Mouse (Mus musculus) kidney, postnatal 0 days (tissue): ENCODE measurements around the gene Peg12. TPM values are rescaled to one million over a fixed set of nuclear protein-coding genes. Genes with fewer than 3 reads are reported as not detected.

Experiments
- ATAC-seq: fragments of 200-750 bp; cut with Nextera tagmentation; replicated peaks from 2 replicates; pipeline ENCODE4 v1.8.0; 2017; ENCODE audit warnings: low read depth, moderate number of reproducible peaks, moderate TSS enrichment, moderate library complexity; ENCODE audit not compliant: low FRiP score
- DNase-seq: peaks from one replicate; pipeline ENCODE4 v3.0.0-alpha.2; 2016; ENCODE audit warnings: low spot score
- H3K27ac ChIP-seq: fragments of 300-500 bp; sonication (generic); 2 replicates; pipeline ENCODE4 v1.5.1; 2014; ENCODE audit warnings: mild to moderate bottlenecking
- H3K27me3 ChIP-seq: fragments of 300-500 bp; sonication (generic); 2 replicates; pipeline ENCODE4 v1.6.1; 2014; ENCODE audit warnings: low read length, mixed read lengths; ENCODE audit not compliant: insufficient read depth
- H3K36me3 ChIP-seq: fragments of 300-500 bp; sonication (generic); 2 replicates; pipeline ENCODE4 v1.6.1; 2014; ENCODE audit warnings: low read length, mixed read lengths; ENCODE audit not compliant: insufficient read depth
- H3K4me1 ChIP-seq: fragments of 300-500 bp; sonication (generic); replicated peaks from 2 replicates; pipeline ENCODE4 v1.6.1; 2014; ENCODE audit warnings: antibody characterized with exemption, low read length, mixed read lengths; ENCODE audit not compliant: insufficient read depth
- H3K4me2 ChIP-seq: fragments of 300-500 bp; sonication (generic); 2 replicates; pipeline ENCODE4 v1.6.1; 2014; ENCODE audit warnings: mild to moderate bottlenecking, low read length, moderate library complexity, mixed read lengths
- H3K4me3 ChIP-seq: fragments of 300-500 bp; sonication (generic); replicated peaks from 2 replicates; pipeline ENCODE4 v1.5.1; 2014; ENCODE audit warnings: low read depth, low read length
- H3K9ac ChIP-seq: fragments of 300-500 bp; sonication (generic); 2 replicates; pipeline ENCODE4 v1.6.1; 2014; ENCODE audit warnings: low read depth, low read length
- H3K9me3 ChIP-seq: fragments of 300-500 bp; sonication (generic); replicated peaks from 2 replicates; pipeline ENCODE4 v1.6.1; 2016; ENCODE audit warnings: low read length, inconsistent platforms, mixed read lengths
- CTCF ChIP-seq: IDR thresholded peaks from 2 replicates; pipeline ENCODE4 v1.5.1; 2016; ENCODE audit warnings: antibody characterized with exemption, low read depth, mild to moderate bottlenecking, moderate library complexity
- WGBS: fragments of 180-500 bp; shearing (Covaris S2); extraction: QIAGEN DNeasy Blood & Tissue Kit; methylation state at CpG from one replicate; pipeline ENCODE4 v1.1.7; 2014; 5-methylcytosine and 5-hydroxymethylcytosine counted together
- polyA plus RNA-seq: library from polyadenylated mRNA; unstranded; fragments of >200 nt; fragmentation: Nextera tagmentation; extraction: Ambion mirVana; gene quantifications from 2 replicates; pipeline ENCODE4 v1.2.1, GENCODE M21; 2015

Gene Peg12
- polyA plus RNA-seq: 18.4 and 20.1 TPM in 2 replicates

GRCm38 (mm10) chr7:62463878-62464755 lies at the start of gene Peg12:
Gene Peg12, minus strand, starts transcription at chr7:62464510.
- Histone ChIP-seq H3K4me1 (no peaks in the 10 kb centered on the region), H3K36me3 (no peaks in the 10 kb centered on the region), H3K4me3 (peak within 1 kb of the TSS; percentile 51), H3K27ac (peak within 1 kb of the TSS; percentile 81), H3K27me3 (no peaks in the 10 kb centered on the region), H3K4me2 (peak within 1 kb of the TSS; percentile 71), H3K9ac (peak within 1 kb of the TSS; percentile 73), H3K9me3 (no peaks in the 10 kb centered on the region)
- 21% methylated on average over 62 of the region's 82 CpGs for whole genome bisulfite sequencing
- ATAC-seq (peak; percentile 88), DNase-seq (peak; percentile 87)
- peak; percentile 66 for TF ChIP-seq CTCF

DNA sequence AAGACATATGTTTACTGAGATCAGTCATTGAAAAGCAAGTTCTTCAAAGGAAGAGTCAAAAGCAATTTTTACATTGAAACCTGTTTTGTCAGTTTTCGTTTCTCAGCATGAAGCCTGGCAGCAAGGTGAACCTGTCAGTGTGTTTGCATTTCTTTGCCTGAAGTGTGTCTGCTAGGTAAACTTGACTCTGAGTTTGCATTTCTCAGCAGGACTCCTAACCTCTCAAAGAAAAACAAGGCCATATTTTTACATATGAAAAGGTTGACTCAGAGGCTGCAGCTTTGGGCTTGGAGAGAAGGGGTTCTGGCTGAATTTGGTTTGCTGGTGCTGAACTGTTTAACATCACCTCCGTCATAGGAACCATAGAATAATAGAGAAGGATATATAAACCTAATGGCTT lies 21.8 kb upstream of the Peg12 start:
- H3K9ac ChIP-seq: no peak overlapping the region
- H3K27ac ChIP-seq: no peak overlapping the region
- no peak overlapping the region for H3K4me2 ChIP-seq
- no peaks in the 10 kb centered on the region for H3K4me1 ChIP-seq
- H3K36me3 ChIP-seq: no peaks in the 10 kb centered on the region
- TF ChIP-seq CTCF: no peak
- H3K9me3 ChIP-seq: no peaks in the 10 kb centered on the region
- ATAC-seq (no peak), DNase-seq (no peak)
- H3K27me3 ChIP-seq: no peaks in the 10 kb centered on the region
- H3K4me3 ChIP-seq: no peak overlapping the region
- 31% methylated on average over 2 of the region's 2 CpGs for WGBS

DNA sequence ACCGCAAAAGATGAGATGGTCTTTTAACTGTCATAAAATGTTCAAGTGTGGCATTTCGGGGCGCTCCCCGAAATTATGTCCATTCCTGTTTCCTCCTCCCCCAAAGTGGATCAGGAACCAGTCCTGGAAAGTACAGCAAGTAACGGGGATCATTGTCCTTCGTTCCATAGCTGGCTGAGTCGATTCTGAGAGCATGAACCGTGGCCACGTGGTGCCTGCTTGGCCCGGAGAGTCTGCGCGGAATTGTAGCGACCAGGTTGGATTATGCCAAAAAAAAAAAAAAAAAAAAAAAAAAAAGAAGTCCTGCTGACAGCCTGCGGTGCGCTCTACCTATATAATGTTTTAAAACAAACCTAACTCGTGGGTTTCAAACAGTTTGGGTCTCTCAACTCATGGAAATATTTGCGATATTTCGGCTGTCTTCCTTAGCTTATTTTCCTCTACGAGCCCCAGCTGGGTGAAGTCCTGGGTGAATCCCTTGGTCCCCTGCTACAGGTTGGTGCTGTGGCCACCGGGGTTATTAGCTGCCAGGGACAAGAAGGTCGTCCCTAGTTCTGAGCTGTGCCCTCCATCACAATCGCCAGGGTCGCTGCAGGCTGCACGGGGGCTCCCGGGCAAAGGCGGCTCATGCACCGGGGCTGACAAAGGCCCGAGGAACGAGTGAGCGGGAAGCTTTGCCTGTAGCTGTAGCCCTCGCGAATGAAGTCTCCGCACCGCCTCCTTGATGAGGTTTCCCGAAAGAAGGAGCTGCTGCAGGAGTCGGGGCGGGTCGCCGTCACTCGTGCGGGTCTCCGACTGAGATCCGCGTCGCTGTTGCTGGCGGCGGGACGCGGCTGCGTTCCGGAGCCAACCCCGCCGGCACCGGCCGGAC lies 1.1 kb downstream of the Peg12 start:
- ATAC-seq: no peak
- peak overlapping the region; percentile 73 for H3K9ac ChIP-seq
- WGBS: 34% methylated on average over 55 of the region's 55 CpGs
- peak; percentile 28 for DNase-seq
- H3K4me1 ChIP-seq: no peaks in the 10 kb centered on the region
- peak overlapping the region; percentile 51 for H3K4me3 ChIP-seq
- peak overlapping the region; percentile 81 for H3K27ac ChIP-seq
- no peak for TF ChIP-seq CTCF
- H3K27me3 ChIP-seq: no peaks in the 10 kb centered on the region
- no peaks in the 10 kb centered on the region for H3K36me3 ChIP-seq
- peak overlapping the region; percentile 71 for H3K4me2 ChIP-seq
- no peaks in the 10 kb centered on the region for H3K9me3 ChIP-seq

- H3K27me3 ChIP-seq: no peaks in the 10 kb centered on the region
- 0 out of 2 replicates have a peak overlapping the region, but pooled peaks have one; percentile 18 for H3K9ac ChIP-seq
- ATAC-seq (peak; percentile 44; the same call in 1 of the 2 replicates), DNase-seq (peak; percentile 73)
- H3K4me2 ChIP-seq: peak overlapping the region; percentile 71
- H3K27ac ChIP-seq: 0 out of 2 replicates have a peak overlapping the region, but pooled peaks have one; percentile 8
- WGBS: 25% methylated on average over 13 of the region's 13 CpGs
- peak overlapping the region; percentile 51 for H3K4me3 ChIP-seq
- TF ChIP-seq CTCF: no peak
- no peaks in the 10 kb centered on the region for H3K9me3 ChIP-seq
- no peaks in the 10 kb centered on the region for H3K36me3 ChIP-seq
- H3K4me1 ChIP-seq: no peaks in the 10 kb centered on the region
Observed at GRCm38 (mm10) chr7:62462229-62463006, 1.9 kb downstream of the Peg12 start.

DNA sequence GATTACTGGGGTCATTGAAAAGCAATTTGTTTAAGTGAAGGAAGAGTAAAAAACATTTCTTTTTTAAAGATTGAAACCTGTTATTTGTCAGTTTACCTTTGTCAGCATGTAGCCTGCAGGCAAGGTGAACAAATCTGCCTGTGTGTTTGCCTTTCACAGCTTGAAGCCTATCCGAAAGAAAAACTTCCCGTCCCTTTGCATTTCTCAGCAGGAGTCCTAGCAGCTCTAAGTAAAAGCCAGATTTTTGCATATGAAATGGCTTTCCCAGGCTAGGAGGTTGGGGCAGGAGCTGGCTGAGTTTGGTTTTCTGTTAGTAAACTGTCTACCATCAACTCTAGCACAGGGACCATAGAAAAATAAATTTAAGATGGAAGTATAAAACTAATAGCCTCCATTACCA lies 12.0 kb downstream of the Peg12 start:
- 30% methylated on average over 2 of the region's 2 CpGs for WGBS
- TF ChIP-seq CTCF: no peak
- no peak for ATAC-seq

More for the DNA sequence above, 12.0 kb downstream of the Peg12 start:
- no peak for DNase-seq
- Histone ChIP-seq H3K9ac (no peak overlapping the region), H3K4me3 (no peak overlapping the region), H3K27me3 (no peaks in the 10 kb centered on the region), H3K9me3 (no peaks in the 10 kb centered on the region), H3K36me3 (no peaks in the 10 kb centered on the region), H3K27ac (no peak overlapping the region), H3K4me2 (no peak overlapping the region), H3K4me1 (no peaks in the 10 kb centered on the region)
